Mouse (Mus musculus): ENCODE measurements at regions not wholly inside any gene's neighbourhood (a gene's known extent, or its start where the extent isn't known, plus 50 kb on each side); places are given as distances from the start of the nearest gene placed in this dataset.

- dilution Hi-C loops (cut with MboI; ENCODE audit: extremely low pct_ligation_motif_present, extremely low pct_unique_long_range_greater_than_20kb, low sequenced_read_pairs) (no loop called here), in situ Hi-C loops (cut with MboI; ENCODE audit: low pct_ligation_motif_present, low pct_unique_long_range_greater_than_20kb, low sequenced_read_pairs) (no loop called here)
- Histone ChIP-seq H3K36me3 (replicated peaks in 1 of 2; ENCODE audit: control insufficient read depth in 1 of 2, insufficient read depth in 1 of 2, low read length in 1 of 2) (peaks cover 0 to 7% of the 10 kb centered on the region in 2 experiments), H3K4me2 (ENCODE audit: insufficient read depth, low read depth, poor library complexity, severe bottlenecking) (no peak overlapping the region; the same call in 1 of the 2 replicates), H3K4me3 (replicated peaks in 1 of 3; ENCODE audit: low read depth in 2 of 3, low read length in 2 of 3, poor library complexity in 1 of 3) (no peak overlapping the region), H3K27ac (ENCODE audit: insufficient read depth, low read depth) (peak overlapping the region; percentile 55), H3K9ac (ENCODE audit: insufficient read depth, low read depth) (peak overlapping the region; percentile 42), H3K4me1 (ENCODE audit: control insufficient read depth in 1 of 2, insufficient read depth in 2 of 2) (peaks cover 11 to 52% of the 10 kb centered on the region in 2 experiments), H3K9me3 (replicated peaks; ENCODE audit: low read length) (peaks cover 4% of the 10 kb centered on the region), H3K79me2 (replicated peaks; ENCODE audit: control insufficient read depth, extremely low read depth, insufficient read depth, poor library complexity, severe bottlenecking) (peaks cover 26% of the 10 kb centered on the region), H3K27me3 (replicated peaks) (no peaks in the 10 kb centered on the region)
- no peak for DNase-seq (ENCODE audit: extremely low read depth)
- TF ChIP-seq SMC3 (IDR thresholded peaks at IDR 0.05; ENCODE audit: low read depth, low read length) (no peak), ELF1 (IDR thresholded peaks at IDR 0.05; ENCODE audit: low read depth, low read length) (no peak), HCFC1 (IDR thresholded peaks at IDR 0.05; ENCODE audit: low read depth, low read length) (no peak), MXI1 (IDR thresholded peaks at IDR 0.05; ENCODE audit: low read depth, low read length) (no peak), ZC3H11A (IDR thresholded peaks at IDR 0.05; ENCODE audit: low read depth, low read length) (no peak), KAT2A (IDR thresholded peaks at IDR 0.05; ENCODE audit: insufficient replicate concordance, low read length) (no peak), JUND (conservative IDR thresholded peaks at IDR 0.05; ENCODE audit: low read depth, low read length) (no peak), USF2 (conservative IDR thresholded peaks at IDR 0.05; ENCODE audit: low read depth, low read length) (no peak), CTCF (conservative IDR thresholded peaks at IDR 0.05 in 1 of 2, IDR thresholded peaks at IDR 0.05 in 1 of 2; ENCODE audit: low read depth in 2 of 2, low read length in 2 of 2) (no peak), MAFK (IDR thresholded peaks at IDR 0.05; ENCODE audit: insufficient replicate concordance, low read length) (no peak), GABPA (IDR thresholded peaks at IDR 0.05; ENCODE audit: insufficient replicate concordance, low read depth, low read length) (no peak), USF1 (IDR thresholded peaks at IDR 0.05; ENCODE audit: low read depth, low read length) (no peak)
Observed at GRCm38 (mm10) chr16:19884535-19884934, 98.3 kb downstream of the Klhl6 start.

GRCm38 (mm10) chr16:19886596-19886995, 96.2 kb downstream of the Klhl6 start:
- Histone ChIP-seq H3K79me2 (replicated peaks; ENCODE audit: control insufficient read depth, extremely low read depth, insufficient read depth, poor library complexity, severe bottlenecking) (peaks cover 12% of the 10 kb centered on the region), H3K4me2 (ENCODE audit: insufficient read depth, low read depth, poor library complexity, severe bottlenecking) (peak overlapping the region; percentile 27; the same call in 1 of the 2 replicates), H3K9me3 (replicated peaks; ENCODE audit: low read length) (peaks cover 5% of the 10 kb centered on the region), H3K27me3 (replicated peaks) (no peaks in the 10 kb centered on the region), H3K27ac (ENCODE audit: insufficient read depth, low read depth) (no peak overlapping the region), H3K36me3 (replicated peaks in 1 of 2; ENCODE audit: control insufficient read depth in 1 of 2, insufficient read depth in 1 of 2, low read length in 1 of 2) (no peaks in the 10 kb centered on the region), H3K4me1 (ENCODE audit: control insufficient read depth in 1 of 2, insufficient read depth in 2 of 2) (peaks cover 6 to 37% of the 10 kb centered on the region in 2 experiments), H3K9ac (ENCODE audit: insufficient read depth, low read depth) (no peak overlapping the region), H3K4me3 (replicated peaks in 1 of 3; ENCODE audit: low read depth in 2 of 3, low read length in 2 of 3, poor library complexity in 1 of 3) (no peak overlapping the region)
- in situ Hi-C loops (cut with MboI; ENCODE audit: low pct_ligation_motif_present, low pct_unique_long_range_greater_than_20kb, low sequenced_read_pairs) (no loop called here), dilution Hi-C loops (cut with MboI; ENCODE audit: extremely low pct_ligation_motif_present, extremely low pct_unique_long_range_greater_than_20kb, low sequenced_read_pairs) (no loop called here)
- peak; percentile 49 for DNase-seq (ENCODE audit: extremely low read depth)
- TF ChIP-seq IRF4 (IDR thresholded peaks at IDR 0.05; ENCODE audit: low read depth, low read length) (peak; percentile 18; the same call in 1 of the 2 replicates), SIN3A (IDR thresholded peaks at IDR 0.05; ENCODE audit: low read length) (no peak), EP300 (IDR thresholded peaks at IDR 0.05; ENCODE audit: low read length) (peak; percentile 30; the same call in 1 of the 2 replicates)
